Mouse (Mus musculus): ENCODE data around the gene Grid1.

Grid1 gene

DNA sequence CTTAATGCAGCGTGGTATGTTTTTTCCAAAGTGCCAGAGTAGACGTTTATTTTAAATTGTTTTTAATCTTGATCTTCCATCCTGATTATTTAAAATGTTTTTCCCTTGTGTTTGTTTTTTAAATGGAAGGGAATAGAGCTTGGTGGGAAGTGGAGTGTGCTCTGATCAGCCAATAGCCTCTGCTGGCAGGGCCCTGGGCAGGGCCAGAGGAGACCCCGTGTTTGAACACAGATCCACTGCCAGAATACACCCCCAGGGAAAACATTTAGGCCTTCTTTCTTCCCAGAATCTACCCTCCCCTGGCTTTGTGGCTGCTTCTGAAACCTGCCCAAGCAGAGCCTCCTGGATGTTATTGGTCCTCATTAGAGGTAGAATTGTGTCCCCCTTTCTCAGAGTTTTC, 188.8 kb downstream of the Grid1 start:
- DNase-seq (ENCODE audit: low spot score in 2 of 2) = peak in 1 of 2 experiments; percentile 17

GRCm38 (mm10) chr14:35009074-35009473, 189.2 kb downstream of the Grid1 start:
- peak in 1 of 2 experiments; percentile 19 for DNase-seq (ENCODE audit: low spot score in 2 of 2)

DNA sequence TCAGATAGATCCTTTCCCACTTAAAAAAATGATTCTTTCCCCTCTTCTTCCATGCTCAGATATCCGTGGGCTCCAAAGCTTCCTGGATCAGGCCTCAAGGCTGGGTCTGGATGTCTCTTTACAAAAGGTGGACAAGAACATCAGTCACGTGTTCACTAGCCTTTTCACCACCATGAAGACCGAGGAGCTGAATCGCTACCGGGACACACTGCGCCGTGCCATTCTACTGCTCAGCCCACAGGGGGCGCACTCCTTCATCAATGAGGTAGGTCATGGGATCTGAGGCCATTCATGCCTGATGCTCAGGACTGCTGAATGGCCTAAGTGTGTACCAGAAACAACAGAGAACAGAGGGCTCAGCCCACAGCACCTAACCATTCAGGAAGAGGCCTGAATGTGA, 206.8 kb downstream of the Grid1 start:
- no peak for DNase-seq (ENCODE audit: low spot score in 2 of 2)

- DNase-seq (ENCODE audit: low spot score in 2 of 2) = no peak
Observed at GRCm38 (mm10) chr14:35027501-35028140, 207.7 kb downstream of the Grid1 start.

DNA sequence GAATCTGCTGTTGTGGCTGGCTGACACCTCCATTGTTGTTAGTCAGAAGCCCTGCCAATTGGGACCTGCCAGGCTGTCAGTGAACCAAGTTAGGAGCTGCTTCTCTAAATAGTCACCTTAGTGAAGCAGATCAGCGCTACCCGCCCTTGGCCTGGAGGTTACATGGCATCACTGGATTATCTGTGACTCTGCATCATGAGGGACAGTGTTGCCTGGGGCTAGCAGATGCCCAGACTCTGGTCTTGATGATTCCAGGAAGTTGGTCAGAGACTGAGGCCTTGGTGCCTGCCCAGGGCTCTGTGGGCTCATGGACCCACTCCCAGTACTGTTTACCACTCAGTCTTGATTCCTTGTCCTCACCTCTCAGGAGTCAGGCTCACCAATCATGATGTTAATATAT, 209.7 kb downstream of the Grid1 start:
- DNase-seq (ENCODE audit: low spot score in 2 of 2) = no peak

- DNase-seq (ENCODE audit: low spot score in 2 of 2) = no peak
Observed at GRCm38 (mm10) chr14:35030271-35030670, 210.4 kb downstream of the Grid1 start.

DNA sequence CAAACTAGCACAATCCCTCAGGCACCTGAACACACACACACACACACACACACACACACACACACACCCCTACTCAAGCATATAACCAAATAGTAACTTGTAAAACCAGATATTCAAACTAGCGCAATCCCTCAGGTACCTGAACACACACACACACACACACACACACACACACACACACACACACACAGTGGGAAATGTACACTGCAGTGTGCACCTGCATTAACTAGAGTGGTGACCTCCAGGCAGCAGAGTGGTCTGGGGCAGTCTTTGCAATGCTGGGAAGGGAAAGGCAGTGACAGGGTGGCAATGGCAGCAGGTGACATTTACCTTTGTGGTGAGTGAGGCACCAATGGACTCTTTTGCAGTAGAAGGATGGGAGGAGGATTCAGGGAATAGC, 212.4 kb downstream of the Grid1 start:
- no peak for DNase-seq (ENCODE audit: low spot score in 2 of 2)

GRCm38 (mm10) chr14:35044268-35044667, 224.4 kb downstream of the Grid1 start:
- no peak for DNase-seq (ENCODE audit: low spot score in 2 of 2)

GRCm38 (mm10) chr14:35044918-35045698, 225.2 kb downstream of the Grid1 start:
- DNase-seq (ENCODE audit: low spot score in 2 of 2) = peak in 1 of 2 experiments; percentile 7

GRCm38 (mm10) chr14:35049231-35049630, 229.3 kb downstream of the Grid1 start:
- no peak for DNase-seq (ENCODE audit: low spot score in 2 of 2)

- no peak for DNase-seq (ENCODE audit: low spot score in 2 of 2)
Observed at GRCm38 (mm10) chr14:35054139-35054538, 234.2 kb downstream of the Grid1 start.

- DNase-seq (ENCODE audit: low spot score in 2 of 2) = no peak
Observed at GRCm38 (mm10) chr14:35074636-35075035, 254.7 kb downstream of the Grid1 start.

DNA sequence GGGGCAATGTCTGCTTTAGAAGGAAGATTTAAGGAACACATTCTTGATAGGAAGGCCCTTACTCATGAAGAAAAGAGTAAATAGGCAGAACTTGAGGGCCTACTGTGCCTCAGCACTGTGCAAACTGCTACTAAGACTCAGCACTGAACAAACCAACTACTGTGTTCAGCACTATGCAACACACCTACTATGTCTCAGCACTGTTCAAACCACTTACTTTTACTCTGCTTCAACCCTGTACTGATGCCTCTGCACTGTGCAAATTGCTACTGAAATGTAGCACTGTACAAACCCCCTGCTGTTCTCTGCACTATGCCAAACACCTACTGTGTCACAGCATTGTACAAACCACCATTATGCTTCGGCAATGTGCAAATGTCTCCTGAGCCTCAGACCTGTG, 260.0 kb downstream of the Grid1 start:
- DNase-seq (ENCODE audit: low spot score in 2 of 2) = no peak

- DNase-seq (ENCODE audit: low spot score in 2 of 2) = peak in 1 of 2 experiments; percentile 52
Observed at GRCm38 (mm10) chr14:35092646-35093045, 272.7 kb downstream of the Grid1 start.

GRCm38 (mm10) chr14:35093561-35094186, 273.8 kb downstream of the Grid1 start:
- DNase-seq (ENCODE audit: low spot score in 2 of 2) = peak in 1 of 2 experiments; percentile 32

DNA sequence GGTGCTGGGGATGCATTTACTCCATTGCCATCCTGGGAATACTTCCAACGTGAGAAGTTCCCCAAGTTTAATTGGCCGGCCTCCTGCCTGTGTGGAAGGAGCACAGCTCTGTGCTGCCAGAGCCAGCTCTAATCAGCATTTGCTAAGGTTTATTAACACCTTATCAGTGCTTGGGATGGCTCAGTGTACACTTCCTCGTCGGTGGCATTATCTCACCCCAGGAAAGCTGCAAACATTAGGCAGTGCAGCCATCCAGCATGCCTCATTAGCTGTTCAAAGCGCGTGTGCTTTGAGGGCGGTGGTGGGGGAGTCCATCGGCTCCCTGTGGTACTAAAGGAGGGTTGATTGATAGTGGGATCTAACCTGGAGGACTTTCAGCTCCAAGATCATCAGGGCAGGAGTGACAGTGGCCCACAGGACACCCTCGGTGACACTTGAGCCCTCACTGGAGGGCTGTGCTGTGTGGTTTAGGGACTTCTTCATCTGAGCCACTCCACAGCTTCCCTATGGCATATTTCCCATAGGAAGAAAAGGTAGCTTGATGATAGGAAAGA, 275.7 kb downstream of the Grid1 start:
- no peak for DNase-seq (ENCODE audit: low spot score in 2 of 2)

- DNase-seq (ENCODE audit: low spot score in 2 of 2) = no peak
Observed at GRCm38 (mm10) chr14:35096085-35096484, 276.2 kb downstream of the Grid1 start.

GRCm38 (mm10) chr14:35097166-35097565, 277.3 kb downstream of the Grid1 start:
- no peak for DNase-seq (ENCODE audit: low spot score in 2 of 2)

DNA sequence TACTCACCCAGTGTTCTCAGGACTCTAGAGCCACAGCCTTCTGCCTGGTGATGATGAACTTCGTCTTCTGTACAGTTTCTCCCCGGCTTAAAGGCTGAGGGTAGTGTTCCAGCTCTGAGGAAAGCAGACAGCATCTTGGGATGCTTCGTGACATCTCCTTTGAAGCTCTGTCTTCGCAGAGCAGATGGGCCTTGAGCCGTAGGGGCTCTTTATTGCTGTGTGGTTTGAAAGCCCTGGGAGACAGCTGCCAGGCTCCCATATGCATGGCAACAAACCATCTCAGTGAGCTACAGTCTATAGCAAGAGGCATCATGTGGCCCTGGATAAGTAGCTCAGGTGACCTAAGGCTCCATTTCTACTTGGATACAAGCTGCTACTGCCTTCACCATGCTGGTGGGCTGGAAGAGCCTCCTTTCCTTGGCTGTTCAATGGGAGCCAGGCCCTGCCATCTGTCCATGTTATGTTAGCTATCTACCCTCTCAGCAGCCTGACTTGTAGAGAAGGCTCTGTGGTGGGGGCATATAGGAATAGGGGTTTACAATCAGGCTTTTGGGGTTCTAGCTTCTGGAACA, 283.8 kb downstream of the Grid1 start:
- DNase-seq (ENCODE audit: low spot score in 2 of 2) = no peak

- DNase-seq (ENCODE audit: low spot score in 2 of 2) = no peak
Observed at GRCm38 (mm10) chr14:35107596-35107995, 287.7 kb downstream of the Grid1 start.

- no peak for DNase-seq (ENCODE audit: low spot score in 2 of 2)
Observed at GRCm38 (mm10) chr14:35110928-35111327, 291.0 kb downstream of the Grid1 start.

All from spleen, postnatal 4 days (tissue).